Mouse (Mus musculus) ovary, postnatal 14 days (tissue): ENCODE measurements at regions not wholly inside any gene's neighbourhood (a gene's known extent, or its start where the extent isn't known, plus 50 kb on each side); places are given as distances from the start of the nearest gene placed in this dataset.

Source experiments
- DNase-seq: peaks from one replicate; pipeline ENCODE4 v3.0.0; 2022; ENCODE audit warnings: low spot score

DNA sequence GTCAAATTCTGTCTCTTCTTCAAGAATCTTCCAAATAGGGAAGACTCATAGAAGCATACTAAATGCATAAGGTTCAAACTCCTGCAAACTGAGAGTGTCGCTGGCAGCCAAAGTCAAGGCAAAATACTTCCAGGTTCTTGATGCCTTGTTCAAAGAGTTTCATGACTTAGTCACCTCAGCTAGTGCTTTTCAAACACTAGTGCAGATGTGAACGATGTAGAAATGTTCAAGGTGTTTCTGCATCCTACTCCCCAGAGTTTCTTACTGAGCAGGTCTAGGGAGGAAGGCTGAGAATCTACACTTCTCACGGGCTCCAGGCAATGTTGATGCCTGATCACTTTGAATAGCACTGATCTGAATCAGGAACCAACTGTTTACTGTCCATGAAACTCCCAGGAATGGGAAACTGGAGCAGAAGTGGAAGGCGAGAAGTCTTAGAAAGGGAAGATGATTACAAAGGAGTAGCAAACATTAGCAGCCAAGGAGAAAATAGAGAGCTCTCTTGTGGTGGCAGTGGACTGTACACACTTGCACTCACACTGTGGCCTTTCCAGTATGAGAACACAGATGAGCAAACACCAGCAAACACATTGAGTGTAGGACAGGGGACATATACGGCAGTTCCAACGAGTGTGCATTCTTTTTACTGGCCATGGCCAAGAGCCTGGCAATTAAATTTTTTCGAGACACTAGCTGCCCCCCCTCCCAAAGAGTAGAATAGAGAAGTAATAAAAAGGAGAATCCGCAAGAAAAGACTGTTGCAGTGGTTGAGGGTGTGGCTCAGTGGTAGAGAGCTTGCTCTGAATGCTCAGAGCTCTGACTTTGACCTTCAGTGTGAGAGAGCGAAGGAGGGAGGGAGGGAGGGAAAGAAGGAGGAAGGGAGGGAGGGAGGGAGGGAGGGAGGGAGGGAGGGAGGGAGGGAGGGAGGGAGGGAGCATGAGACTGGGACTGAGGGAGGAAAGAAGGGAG is 247.4 kb upstream of the Fn1 start:
- no peak for DNase-seq

- no peak for DNase-seq
These were observed 246.1 kb upstream of the Fn1 start for GRCm38 (mm10) chr1:71899128-71899527.

DNA sequence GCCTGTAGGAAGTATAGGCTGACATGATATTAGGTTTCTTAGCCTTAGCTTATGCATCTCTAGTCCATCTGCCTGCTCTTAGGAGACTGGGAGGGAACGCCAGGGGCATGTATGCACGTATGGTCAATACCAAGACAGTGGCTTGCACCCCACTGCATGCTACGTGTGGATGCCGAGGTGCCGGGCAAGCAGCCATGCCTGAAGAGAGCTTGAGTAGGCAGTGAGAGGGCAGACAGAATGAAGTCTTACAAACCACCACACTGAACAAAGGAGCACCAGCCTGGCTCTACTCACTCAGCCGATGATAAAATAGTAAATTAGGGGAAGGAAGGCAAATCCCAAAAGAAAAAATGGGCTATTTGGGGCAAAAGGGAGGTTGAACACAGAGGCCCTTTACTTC is 245.2 kb upstream of the Fn1 start:
- no peak for DNase-seq

- DNase-seq = no peak
These were observed 244.6 kb upstream of the Fn1 start for GRCm38 (mm10) chr1:71897464-71898051.

DNA sequence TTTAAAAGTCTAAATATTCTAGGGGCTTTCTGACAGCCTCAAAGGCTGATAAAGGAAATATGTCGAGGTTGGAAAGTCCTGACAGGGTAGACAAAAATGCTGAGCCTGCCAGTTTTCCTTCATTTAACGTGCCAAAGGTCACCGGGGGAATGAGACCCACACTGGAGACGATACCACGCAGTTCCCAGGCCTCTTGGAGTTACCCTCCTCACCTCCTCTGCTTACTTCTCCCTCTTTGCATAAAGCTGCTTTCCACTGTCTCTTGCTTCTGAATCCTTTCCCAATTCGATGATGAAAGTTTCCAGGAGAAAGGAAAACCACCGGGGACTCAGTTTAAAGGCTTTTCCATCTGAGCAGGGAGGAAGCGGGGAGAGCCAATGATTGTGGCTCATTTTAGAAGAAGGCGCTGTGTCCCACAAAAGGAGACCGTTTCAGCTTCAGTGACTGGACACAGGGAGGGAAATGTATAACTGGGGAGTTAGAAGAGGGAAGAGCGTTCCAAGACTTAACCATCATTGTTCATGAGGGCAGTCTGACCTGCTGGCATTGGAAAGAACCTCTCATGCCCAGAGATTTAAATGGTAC is 243.2 kb upstream of the Fn1 start:
- no peak for DNase-seq

DNA sequence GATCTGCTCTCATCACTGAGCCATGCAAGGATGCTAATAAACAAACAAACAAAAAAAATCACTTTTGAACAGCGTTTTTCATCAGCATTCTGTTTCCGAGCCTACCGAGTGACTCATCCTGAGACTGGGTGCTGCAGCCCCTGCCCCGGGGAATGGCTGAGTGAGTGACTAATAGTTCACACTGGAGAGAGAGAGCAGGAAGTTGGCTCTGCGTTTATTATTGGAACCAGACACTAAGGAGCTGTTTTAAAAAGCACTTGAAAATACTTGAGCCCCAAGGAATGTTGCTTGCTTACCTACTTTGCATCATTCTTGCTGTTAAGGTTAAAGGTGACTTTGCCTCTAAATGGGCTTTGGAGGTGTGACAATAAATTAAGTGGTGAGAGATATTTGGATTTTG is 240.6 kb upstream of the Fn1 start:
- DNase-seq = no peak

- DNase-seq = no peak
These were observed 234.8 kb upstream of the Fn1 start for GRCm38 (mm10) chr1:71887809-71888208.

DNA sequence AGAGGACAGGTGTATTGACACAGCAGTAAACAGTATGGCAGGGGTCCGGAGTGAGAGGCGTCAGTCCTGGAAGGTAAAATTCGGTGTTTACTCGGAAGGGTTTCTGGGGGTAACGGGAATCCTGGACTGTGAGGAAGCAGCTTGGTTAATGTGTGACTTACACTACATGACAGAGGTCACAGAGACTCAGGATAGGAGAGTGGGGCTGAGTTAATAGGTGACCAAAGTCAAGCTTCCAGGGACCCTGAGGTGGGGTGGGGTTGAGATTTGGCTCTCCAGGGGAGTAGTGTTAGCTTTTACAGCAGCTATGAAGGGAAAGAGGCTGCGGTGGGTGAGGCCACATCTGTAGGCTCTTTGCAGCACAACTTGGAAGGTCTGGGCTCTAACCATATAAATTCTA is 233.9 kb upstream of the Fn1 start:
- no peak for DNase-seq

- DNase-seq = no peak
These were observed 233.2 kb upstream of the Fn1 start for GRCm38 (mm10) chr1:71886233-71886632.

GRCm38 (mm10) chr1:71881851-71882250 is 228.9 kb upstream of the Fn1 start:
- no peak for DNase-seq

- DNase-seq = no peak
These were observed 228.2 kb upstream of the Fn1 start for GRCm38 (mm10) chr1:71881191-71881590.

DNA sequence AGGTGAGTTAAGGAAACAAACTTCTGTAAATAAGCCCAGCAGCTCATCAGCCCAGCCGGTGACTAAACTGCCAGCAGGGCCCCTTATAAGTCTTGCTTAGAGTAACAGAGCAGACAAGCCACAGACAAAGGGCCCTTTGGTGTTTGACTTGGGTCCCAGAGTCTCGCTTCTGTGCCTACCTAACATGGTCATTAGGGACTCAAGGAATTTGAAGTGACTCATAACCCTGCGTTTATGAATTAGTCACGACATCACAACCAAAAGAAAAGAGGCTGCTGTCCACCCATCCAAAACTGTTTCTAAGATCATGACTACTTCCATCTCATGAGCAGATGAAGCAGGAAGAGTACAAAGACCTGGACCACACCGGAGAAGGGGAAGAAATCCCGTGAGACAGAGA is 227.5 kb upstream of the Fn1 start:
- no peak for DNase-seq

GRCm38 (mm10) chr1:71876712-71877401 is 223.9 kb upstream of the Fn1 start:
- no peak for DNase-seq

DNA sequence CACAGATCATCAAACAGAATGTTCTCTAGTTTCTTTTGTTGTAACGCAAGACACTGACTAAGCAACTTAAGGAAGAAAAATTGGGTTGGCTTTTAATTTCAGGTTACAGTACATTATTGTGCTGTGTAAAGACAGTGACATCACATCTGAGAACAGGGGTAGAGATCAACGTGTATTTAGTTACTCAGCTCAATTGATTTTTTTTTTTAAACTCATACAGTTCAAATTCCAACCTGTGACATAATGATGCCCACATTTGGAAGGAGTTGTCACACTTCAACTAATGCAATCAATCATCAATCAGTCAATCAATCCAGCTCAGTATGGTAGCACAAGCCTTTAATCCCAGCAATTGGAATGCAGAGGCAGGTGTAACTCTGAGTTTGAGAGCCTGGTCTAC is 221.0 kb upstream of the Fn1 start:
- DNase-seq = no peak

- DNase-seq = no peak
These were observed 212.7 kb upstream of the Fn1 start for GRCm38 (mm10) chr1:71865670-71866069.

DNA sequence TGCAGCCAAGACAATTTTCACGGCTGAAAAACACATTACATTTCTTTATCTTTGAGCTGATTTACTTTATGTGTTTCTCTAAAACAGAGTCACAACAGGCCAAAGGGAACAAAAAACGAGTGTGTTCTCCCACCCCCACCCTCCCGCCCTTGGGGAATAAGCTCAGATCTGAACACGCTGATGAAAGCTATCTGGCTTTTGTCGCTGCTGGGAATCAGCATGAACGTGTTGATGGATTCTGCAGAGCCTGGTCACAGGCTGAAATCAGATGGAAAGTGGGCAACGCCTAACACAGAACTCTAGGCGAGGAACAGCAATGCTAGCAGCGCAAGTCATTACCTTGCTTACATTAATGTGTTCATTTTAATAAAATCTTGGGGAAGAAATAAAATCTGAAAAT is 211.7 kb upstream of the Fn1 start:
- DNase-seq = no peak

- DNase-seq = no peak
These were observed 200.2 kb upstream of the Fn1 start for GRCm38 (mm10) chr1:71853212-71853611.

DNA sequence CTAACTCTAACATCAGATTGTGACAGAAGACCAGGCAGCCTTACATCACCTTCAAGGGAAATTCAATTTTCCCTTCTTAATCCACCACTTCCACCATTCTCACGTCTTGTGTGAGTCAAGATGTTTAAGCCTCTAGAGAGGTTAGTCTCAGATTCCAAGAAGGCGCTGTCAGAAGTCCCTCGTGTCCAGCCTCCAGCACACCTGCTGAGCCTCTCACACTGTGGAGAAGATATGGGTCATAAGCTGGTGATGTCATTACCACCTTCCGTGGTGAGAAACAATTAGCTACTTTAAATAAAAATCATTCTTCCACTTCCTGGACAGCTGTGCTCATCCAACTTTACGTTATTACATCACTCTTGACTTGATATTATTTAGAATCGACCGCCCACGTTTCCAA is 198.3 kb upstream of the Fn1 start:
- DNase-seq = no peak

DNA sequence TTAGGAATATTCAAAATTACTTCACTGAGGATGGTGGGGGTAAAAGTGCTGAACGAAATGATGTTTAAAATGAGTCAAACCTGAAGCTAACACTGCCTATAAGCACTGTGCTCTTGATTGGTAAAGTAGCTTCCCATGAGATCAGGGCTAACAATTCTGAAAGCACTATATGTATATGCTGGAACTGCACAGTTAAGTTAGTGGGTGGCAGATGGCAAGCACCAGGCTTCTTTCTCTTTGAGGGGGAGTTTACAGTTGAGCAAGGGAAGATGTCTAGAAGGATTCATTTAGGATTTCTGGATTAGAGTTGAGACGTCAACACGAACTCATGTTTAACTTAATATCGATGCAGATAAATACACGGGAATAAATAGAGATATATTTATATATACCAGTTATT is 195.7 kb upstream of the Fn1 start:
- no peak for DNase-seq

DNA sequence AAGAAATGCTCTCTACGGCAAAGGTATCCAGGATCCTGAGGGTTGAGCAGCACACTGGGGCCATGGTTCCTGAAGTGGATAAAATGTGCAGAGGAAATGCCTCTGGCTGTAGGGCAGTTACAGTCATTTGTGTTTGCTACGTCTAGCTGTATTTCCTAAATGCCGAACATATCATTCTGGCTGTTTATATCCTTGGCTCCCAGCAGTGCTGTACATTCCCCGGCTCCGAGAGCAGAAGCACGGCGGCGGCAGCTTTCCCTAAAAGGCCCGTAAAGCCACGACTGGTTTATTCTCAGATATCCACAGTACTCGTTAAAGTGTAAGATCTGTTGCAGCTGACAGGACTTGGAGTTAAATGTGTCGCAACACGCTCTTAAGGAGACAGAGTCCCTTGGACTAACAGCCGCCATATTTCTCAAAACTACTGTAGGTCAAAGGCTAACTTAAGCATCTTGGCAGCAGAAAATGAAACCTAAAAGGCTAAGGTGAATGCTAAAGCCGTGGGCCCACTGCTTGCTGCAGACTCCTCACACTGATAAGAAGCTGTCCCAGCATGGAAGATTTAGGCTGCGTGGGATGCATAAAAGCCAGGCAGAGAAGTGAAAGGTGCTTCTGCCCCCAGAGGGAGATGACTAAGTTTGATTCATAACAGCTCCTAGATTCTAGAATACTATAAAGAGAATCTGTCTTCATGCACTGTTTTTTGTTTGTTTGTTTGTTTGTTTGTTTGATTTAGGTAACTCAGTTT is 192.1 kb upstream of the Fn1 start:
- no peak for DNase-seq

- no peak for DNase-seq
These were observed 184.8 kb upstream of the Fn1 start for GRCm38 (mm10) chr1:71837764-71838163.
